Mouse (Mus musculus) lung, postnatal 25 days (tissue): ENCODE measurements at regions not wholly inside any gene's neighbourhood (a gene's known extent, or its start where the extent isn't known, plus 50 kb on each side); places are given as distances from the start of the nearest gene placed in this dataset.
A peak's percentile ranks its signal among the peaks of the same experiment; 100 is the strongest.

Experiments
- DNase-seq: peaks from one replicate; pipeline ENCODE4 v3.0.0; 2022; ENCODE audit warnings: low spot score

GRCm38 (mm10) chr3:29890764-29891163 lies 657.0 kb downstream of the Mecom start:
- DNase-seq: no peak

- DNase-seq: no peak
Measured at GRCm38 (mm10) chr3:29890286-29890685, 657.5 kb downstream of the Mecom start.

GRCm38 (mm10) chr3:29889638-29890037 lies 658.2 kb downstream of the Mecom start:
- no peak for DNase-seq

DNA sequence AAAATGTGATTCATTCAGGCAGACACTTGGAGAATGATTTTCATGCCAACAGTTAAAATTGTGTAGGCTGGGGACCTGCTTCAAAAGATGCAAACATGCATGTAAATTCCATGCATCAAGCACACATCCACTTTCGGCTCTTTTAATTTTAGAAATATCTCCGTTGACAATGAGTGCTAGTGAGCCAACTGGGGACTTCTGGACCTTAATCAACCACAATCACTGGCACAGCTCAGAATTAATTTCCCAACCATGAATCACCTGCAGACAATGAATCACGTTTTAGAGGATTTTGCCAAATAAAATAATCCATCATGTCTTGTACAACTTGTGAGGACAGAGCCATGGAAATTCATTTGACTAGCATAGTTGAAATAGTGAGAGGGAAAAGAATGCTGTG lies 667.8 kb downstream of the Mecom start:
- no peak for DNase-seq

GRCm38 (mm10) chr3:29875768-29876167 lies 672.0 kb downstream of the Mecom start:
- no peak for DNase-seq

DNA sequence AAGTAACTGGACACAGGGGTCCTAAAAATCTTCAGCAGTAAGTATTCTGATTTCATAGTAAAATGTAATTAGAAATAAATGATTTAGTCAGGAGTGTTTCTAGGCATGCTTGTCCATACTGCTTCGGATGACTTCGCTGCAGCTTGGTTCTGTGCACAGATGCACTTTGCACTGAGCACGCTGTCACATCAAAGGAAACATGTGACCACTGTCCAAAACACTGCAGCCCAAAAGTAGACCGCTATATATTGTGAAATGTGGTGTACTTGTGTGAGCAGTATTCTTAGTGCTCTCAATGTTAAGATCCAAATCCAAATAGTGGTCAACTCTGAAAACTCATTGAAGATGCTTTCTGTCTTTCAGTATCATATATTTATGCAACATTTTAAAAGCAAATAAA lies 685.4 kb downstream of the Mecom start:
- no peak for DNase-seq

GRCm38 (mm10) chr3:29852465-29852864 lies 695.3 kb downstream of the Mecom start:
- no peak for DNase-seq

DNA sequence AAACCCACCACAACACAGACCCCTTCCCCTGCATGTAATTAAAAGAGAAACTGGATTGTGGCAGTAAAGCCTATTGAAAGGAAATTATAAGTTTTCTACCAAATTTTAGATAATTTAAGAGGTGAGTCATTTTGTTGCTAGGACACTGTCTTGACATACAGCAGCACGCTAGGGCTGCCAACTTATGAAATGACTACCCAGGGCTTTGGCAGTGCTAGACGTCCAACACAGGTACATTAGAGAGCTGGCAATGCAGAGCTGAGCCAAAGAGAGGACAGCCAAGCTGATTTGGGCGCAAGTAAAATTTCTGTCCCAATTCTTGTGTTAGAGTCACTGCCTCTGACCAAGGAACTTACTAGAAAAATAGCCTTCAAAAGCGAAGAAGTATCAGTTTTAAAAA lies 712.4 kb downstream of the Mecom start:
- DNase-seq: no peak

DNA sequence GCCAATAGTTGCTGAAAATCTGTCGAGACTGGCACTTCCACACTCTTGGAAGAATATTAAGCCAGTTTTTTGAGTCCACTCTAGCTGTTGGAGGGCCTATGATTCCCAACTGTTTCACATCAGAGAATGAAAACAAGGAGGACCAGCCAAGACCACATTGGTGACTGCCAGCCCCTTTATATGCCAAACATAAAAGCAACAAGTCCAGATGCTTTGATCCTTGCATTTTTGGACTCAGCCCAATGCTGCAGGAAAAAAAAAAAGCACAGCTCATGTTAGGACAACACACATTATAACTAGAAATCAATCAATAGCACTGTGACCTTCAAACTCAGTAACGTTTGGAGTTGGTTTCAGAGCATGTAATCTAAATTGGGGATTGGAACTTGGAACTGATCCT lies 712.9 kb downstream of the Mecom start:
- DNase-seq: no peak

GRCm38 (mm10) chr3:29831346-29831745 lies 716.5 kb downstream of the Mecom start:
- no peak for DNase-seq

- no peak for DNase-seq
Measured at GRCm38 (mm10) chr3:29822622-29823370, 725.0 kb downstream of the Mecom start.

DNA sequence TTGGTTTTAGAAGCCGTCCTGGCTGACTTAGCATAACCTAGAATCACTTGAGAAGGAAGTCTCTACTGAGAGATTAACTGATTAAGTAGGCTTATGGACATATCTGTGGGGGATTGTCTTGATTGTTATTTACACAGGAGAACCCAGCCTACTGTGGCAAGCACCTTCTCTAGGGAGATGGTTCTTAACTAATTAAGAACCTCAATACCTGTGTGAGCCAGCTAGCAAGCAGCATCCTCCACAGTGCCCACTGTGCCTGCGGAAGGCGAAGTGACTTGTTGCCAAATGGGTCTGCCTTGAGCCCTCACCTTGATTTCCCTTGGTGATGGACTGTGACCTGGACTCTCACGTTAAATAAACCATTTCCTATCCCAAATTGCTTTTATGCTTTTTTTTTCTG lies 730.8 kb downstream of the Mecom start:
- no peak for DNase-seq

- DNase-seq: no peak
Measured at GRCm38 (mm10) chr3:29813276-29813675, 731.5 kb downstream of the Egfem1 start.

DNA sequence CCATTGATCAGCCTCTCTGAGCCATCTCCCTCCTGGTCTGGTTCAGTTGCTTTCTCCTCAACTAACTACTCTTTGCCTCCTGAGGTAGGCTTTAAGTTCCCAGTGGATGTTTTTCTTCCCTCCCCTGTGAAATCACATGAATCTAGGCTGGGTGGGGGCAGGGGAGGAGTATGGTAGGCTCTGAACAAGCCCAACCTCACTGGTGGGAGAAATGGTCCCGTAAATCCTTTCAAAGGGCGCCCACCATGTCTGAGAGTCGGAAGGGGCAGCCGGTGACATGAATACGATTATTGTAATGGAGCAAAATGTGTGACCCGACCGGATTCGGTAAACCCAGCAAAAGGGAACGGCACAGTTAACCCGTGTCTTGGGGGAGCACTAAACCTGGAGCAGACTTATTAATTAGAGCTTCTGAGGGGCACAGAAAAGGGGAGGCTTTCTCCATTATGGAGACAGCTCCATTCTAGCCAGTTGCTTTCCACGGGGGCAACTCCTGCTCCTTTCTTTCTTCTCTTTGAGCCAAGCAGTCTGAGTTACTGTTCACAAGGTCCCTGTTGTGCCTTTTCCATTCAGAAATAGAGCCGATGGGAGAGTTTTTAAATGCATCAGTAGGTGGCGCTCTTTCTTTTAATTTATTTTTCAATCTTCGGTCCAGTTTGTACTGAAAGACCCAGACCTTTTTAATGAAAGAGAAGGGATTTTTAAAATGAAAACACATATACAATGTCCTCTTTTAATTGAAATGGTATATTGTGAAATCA lies 730.8 kb downstream of the Egfem1 start:
- peak; percentile 42 for DNase-seq

GRCm38 (mm10) chr3:29806046-29806445 lies 724.2 kb downstream of the Egfem1 start:
- DNase-seq: no peak

DNA sequence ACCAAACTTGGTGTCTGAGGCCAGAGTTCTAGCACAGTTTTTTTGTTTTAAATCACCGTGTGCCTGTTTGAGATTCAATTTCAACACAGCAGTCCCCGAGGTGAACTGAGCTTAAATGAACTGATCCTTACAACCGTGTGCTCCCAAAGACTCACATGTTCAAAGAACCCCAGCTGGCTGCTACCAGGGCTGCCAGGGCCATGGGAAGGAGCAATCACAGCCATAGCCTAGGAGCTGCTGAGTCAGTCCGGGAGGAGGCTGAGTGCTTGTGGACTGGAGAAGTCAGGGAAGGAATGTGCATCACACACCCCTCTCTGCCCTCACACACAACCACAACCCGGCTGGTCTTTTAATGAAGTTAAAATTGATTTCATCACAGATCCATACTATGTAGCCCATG lies 721.6 kb downstream of the Egfem1 start:
- no peak for DNase-seq

DNA sequence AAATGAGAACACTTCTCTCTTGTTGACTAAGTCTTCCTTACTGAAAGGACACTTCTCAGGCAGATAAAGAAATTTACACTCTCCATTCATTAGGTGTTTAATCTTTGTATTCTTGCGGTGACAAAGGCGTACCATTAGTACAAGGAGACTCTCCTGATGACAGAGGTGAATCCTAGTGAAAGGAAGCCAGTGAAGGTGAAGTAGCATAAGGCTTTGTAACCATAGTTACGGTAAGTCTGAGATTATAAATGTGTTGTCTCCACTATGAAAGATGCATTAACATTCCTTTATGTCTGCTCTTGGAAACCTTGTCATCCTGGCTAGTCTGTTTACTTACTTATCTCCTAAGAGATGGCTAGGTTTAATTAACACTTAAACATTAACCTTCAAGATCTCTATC lies 719.3 kb downstream of the Egfem1 start:
- DNase-seq: no peak

- DNase-seq: no peak
Measured at GRCm38 (mm10) chr3:29774365-29774764, 692.5 kb downstream of the Egfem1 start.

- no peak for DNase-seq
Measured at GRCm38 (mm10) chr3:29771194-29771593, 689.4 kb downstream of the Egfem1 start.

- no peak for DNase-seq
Measured at GRCm38 (mm10) chr3:29768592-29768991, 686.8 kb downstream of the Egfem1 start.

DNA sequence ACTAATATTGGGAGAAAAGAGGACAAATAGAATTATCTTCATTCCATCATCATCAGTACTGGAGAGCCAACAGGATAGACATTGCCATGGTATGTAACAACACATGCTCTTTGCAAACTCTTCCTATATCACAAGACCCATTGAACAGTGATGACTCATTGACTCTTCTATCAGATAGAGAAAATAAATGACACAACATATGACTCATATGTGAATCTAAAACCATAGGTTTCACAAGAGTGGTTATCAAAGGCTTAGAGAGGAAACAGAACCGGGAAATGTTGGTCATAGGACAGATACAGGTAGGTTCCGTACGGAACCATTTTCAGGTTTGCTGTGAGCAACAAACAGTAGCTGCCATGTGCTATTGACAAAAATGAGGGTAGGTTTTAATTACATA lies 682.2 kb downstream of the Egfem1 start:
- DNase-seq: no peak

GRCm38 (mm10) chr3:29757821-29758494 lies 676.1 kb downstream of the Egfem1 start:
- peak; percentile 21 for DNase-seq
